Mouse (Mus musculus) erythroblast, embryonic 14.5 days (primary cell): ENCODE results near the gene Sh3bp2.

Source experiments
- GATA1 ChIP-seq: IDR thresholded peaks from 2 replicates; pipeline ENCODE4 v1.6.1; 2012; ENCODE audit warnings: low read length, inconsistent platforms, mixed read lengths
- TAL1 ChIP-seq: IDR thresholded peaks from 3 replicates; pipeline ENCODE4 v1.6.1; 2012; ENCODE audit warnings: low read length, inconsistent platforms, mixed read lengths

- TF ChIP-seq GATA1 (no peak), TAL1 (no peak)
Observed at GRCm38 (mm10) chr5:34520458-34521209, 5.0 kb upstream of the Sh3bp2 start.
